Mouse (Mus musculus) kidney, adult 2 months (tissue): Measurements from ENCODE around the gene Ptpra. TPM values are rescaled to one million over a fixed set of nuclear protein-coding genes. Genes with fewer than 3 reads are reported as not detected.
"Not testable (repeated sequence)": the region's sequence is repeated elsewhere in the genome, so short reads cannot be mapped to it uniquely, and the experiment has no call there.

ENCODE experiments used
- DNase-seq: peaks from one replicate; pipeline ENCODE4 v3.0.0; 2021
- H3K27ac ChIP-seq: fragments of 200-500 bp; 2 replicates; pipeline ENCODE4 v1.5.1; 2012; ENCODE audit warnings: low read depth, low read length, control low read depth, inconsistent platforms; ENCODE audit not compliant: insufficient read depth
- H3K27me3 ChIP-seq: fragments of 200-500 bp; replicated peaks from 2 replicates; pipeline ENCODE4 v1.6.1; 2012; ENCODE audit warnings: mild to moderate bottlenecking, moderate library complexity, low read length, inconsistent platforms; ENCODE audit not compliant: control insufficient read depth, insufficient read depth
- H3K36me3 ChIP-seq: fragments of 200-500 bp; 2 replicates; pipeline ENCODE4 v1.6.1; 2012; ENCODE audit warnings: mild to moderate bottlenecking, moderate library complexity, low read length, inconsistent platforms; ENCODE audit not compliant: control insufficient read depth, insufficient read depth
- H3K4me1 ChIP-seq: fragments of 200-500 bp; 2 replicates; pipeline ENCODE4 v1.6.1; 2011; ENCODE audit warnings: low read length; ENCODE audit not compliant: control insufficient read depth, insufficient read depth
- H3K4me3 ChIP-seq: fragments of 200-500 bp; 2 replicates; pipeline ENCODE4 v1.5.1; 2011; ENCODE audit warnings: mild to moderate bottlenecking, low read depth, low read length, control low read depth; ENCODE audit not compliant: insufficient read depth
- CTCF ChIP-seq: fragments of 200-500 bp; conservative IDR thresholded peaks from 2 replicates; pipeline ENCODE4 v1.5.1; 2011; ENCODE audit warnings: low read depth, mild to moderate bottlenecking, control low read depth, low read length, moderate library complexity, mixed read lengths; ENCODE audit not compliant: insufficient read depth, insufficient read length
- POLR2A ChIP-seq: fragments of 200-500 bp; IDR thresholded peaks from one replicate; pipeline ENCODE4 v1.6.1; 2011; ENCODE audit warnings: low read depth, low read length, control low read depth
- WGBS: fragments of 180-500 bp; shearing (Covaris S2); methylation state at CpG from one replicate; pipeline ENCODE4 v1.1.7; 2018; 5-methylcytosine and 5-hydroxymethylcytosine counted together
- polyA plus RNA-seq: library from polyadenylated mRNA; depleted of rRNA; stranded (reverse); fragments of >200 nt; gene quantifications from 2 replicates; pipeline ENCODE4 v1.2.3, GENCODE M21; 2012

Gene Ptpra
- polyA plus RNA-seq, 1 experiment: 49.9 TPM

GRCm38 (mm10) chr2:130515791-130516190, 65.7 kb downstream of the Ptpra start:
- Histone ChIP-seq H3K4me3 (no peak overlapping the region), H3K27ac (no peak overlapping the region), H3K4me1 (no peaks in the 10 kb centered on the region), H3K27me3 (no peaks in the 10 kb centered on the region), H3K36me3 (no peaks in the 10 kb centered on the region; the same call in 1 of the 2 replicates)
- DNase-seq: no peak
- no peak for TF ChIP-seq POLR2A
- no peak for TF ChIP-seq CTCF
- 84% methylated on average over 5 of the region's 5 CpGs for WGBS

GRCm38 (mm10) chr2:130521927-130522326, 71.8 kb downstream of the Ptpra start:
- no peak overlapping the region for H3K4me3 ChIP-seq
- H3K27ac ChIP-seq: no peak overlapping the region
- H3K36me3 ChIP-seq: no peaks in the 10 kb centered on the region; the same call in 1 of the 2 replicates
- no peak for DNase-seq
- no peaks in the 10 kb centered on the region for H3K4me1 ChIP-seq
- no peak for TF ChIP-seq CTCF
- TF ChIP-seq POLR2A: no peak
- no peaks in the 10 kb centered on the region for H3K27me3 ChIP-seq
- WGBS: 98% methylated on average over 2 of the region's 2 CpGs

GRCm38 (mm10) chr2:130525480-130525879, 75.4 kb downstream of the Ptpra start:
- H3K4me3 ChIP-seq, H3K36me3 ChIP-seq, H3K4me1 ChIP-seq, DNase-seq, H3K27ac ChIP-seq, H3K27me3 ChIP-seq: not testable (repeated sequence)
- 73% methylated on average over 4 of the region's 4 CpGs for WGBS

GRCm38 (mm10) chr2:130528457-130528856, 78.4 kb downstream of the Ptpra start:
- 88% methylated on average over 6 of the region's 6 CpGs for WGBS
- Histone ChIP-seq H3K4me1 (no peaks in the 10 kb centered on the region), H3K36me3 (no peaks in the 10 kb centered on the region; the same call in 1 of the 2 replicates)

GRCm38 (mm10) chr2:130529290-130529689, 79.2 kb downstream of the Ptpra start:
- Histone ChIP-seq H3K4me1 (no peaks in the 10 kb centered on the region), H3K27ac (no peak overlapping the region), H3K27me3 (no peaks in the 10 kb centered on the region), H3K4me3 (no peak overlapping the region), H3K36me3 (no peaks in the 10 kb centered on the region; the same call in 1 of the 2 replicates)
- WGBS: 69% methylated on average over 2 of the region's 2 CpGs
- no peak for DNase-seq
- TF ChIP-seq POLR2A: no peak
- no peak for TF ChIP-seq CTCF

More at GRCm38 (mm10) chr2:130528457-130528856, 78.4 kb downstream of the Ptpra start:
- no peak overlapping the region for H3K27ac ChIP-seq
- H3K27me3 ChIP-seq: no peaks in the 10 kb centered on the region
- DNase-seq: no peak
- TF ChIP-seq CTCF (no peak), POLR2A (no peak)
- H3K4me3 ChIP-seq: no peak overlapping the region

- Histone ChIP-seq H3K4me3 (no peak overlapping the region), H3K4me1 (no peaks in the 10 kb centered on the region), H3K36me3 (no peaks in the 10 kb centered on the region; the same call in 1 of the 2 replicates), H3K27ac (no peak overlapping the region), H3K27me3 (no peaks in the 10 kb centered on the region)
- TF ChIP-seq CTCF (no peak), POLR2A (no peak)
- no peak for DNase-seq
- WGBS: 86% methylated on average over 7 of the region's 7 CpGs
Measured at GRCm38 (mm10) chr2:130529925-130530324, 79.8 kb downstream of the Ptpra start.

- Histone ChIP-seq H3K36me3 (peaks cover under 1% of the 10 kb centered on the region), H3K4me3 (no peak overlapping the region), H3K27ac (no peak overlapping the region), H3K4me1 (no peaks in the 10 kb centered on the region), H3K27me3 (no peaks in the 10 kb centered on the region)
- TF ChIP-seq CTCF (no peak), POLR2A (no peak)
- no peak for DNase-seq
- 72% methylated on average over 2 of the region's 2 CpGs for WGBS
Measured at GRCm38 (mm10) chr2:130532201-130532600, 82.1 kb downstream of the Ptpra start.

GRCm38 (mm10) chr2:130535017-130535416, 84.9 kb downstream of the Ptpra start:
- DNase-seq: no peak
- Histone ChIP-seq H3K4me3 (no peak overlapping the region), H3K27me3 (no peaks in the 10 kb centered on the region), H3K4me1 (no peaks in the 10 kb centered on the region), H3K36me3 (peaks cover 3% of the 10 kb centered on the region), H3K27ac (no peak overlapping the region)
- 88% methylated on average over 6 of the region's 6 CpGs for WGBS
- TF ChIP-seq POLR2A: no peak
- no peak for TF ChIP-seq CTCF
